Mouse (Mus musculus) midbrain, embryonic 13.5 days (tissue): Measurements from ENCODE around the gene Zfp821. TPM values are rescaled to one million over a fixed set of nuclear protein-coding genes. Genes with fewer than 3 reads are reported as not detected.
A peak's percentile ranks its signal among the peaks of the same experiment; 100 is the strongest.

Experiments
- ATAC-seq: fragments of 200-750 bp; cut with Nextera tagmentation; 2 replicates; pipeline ENCODE4 v1.8.0; 2017; ENCODE audit warnings: mild to moderate bottlenecking, moderate TSS enrichment, moderate library complexity
- H3K27ac ChIP-seq: fragments of 300-500 bp; sonication (generic); 2 replicates; pipeline ENCODE4 v1.5.1; 2015; ENCODE audit warnings: inconsistent platforms, mild to moderate bottlenecking, moderate library complexity
- H3K27me3 ChIP-seq: fragments of 300-500 bp; sonication (generic); 2 replicates; pipeline ENCODE4 v1.6.1; 2015; ENCODE audit warnings: mild to moderate bottlenecking, inconsistent platforms
- H3K36me3 ChIP-seq: fragments of 300-500 bp; sonication (generic); 2 replicates; pipeline ENCODE4 v1.6.1; 2015; ENCODE audit warnings: mild to moderate bottlenecking, inconsistent platforms
- H3K4me1 ChIP-seq: fragments of 300-500 bp; sonication (generic); replicated peaks from 2 replicates; pipeline ENCODE4 v1.6.1; 2015; ENCODE audit warnings: inconsistent platforms
- H3K4me2 ChIP-seq: fragments of 300-500 bp; sonication (generic); replicated peaks from 2 replicates; pipeline ENCODE4 v1.6.1; 2015; ENCODE audit warnings: moderate library complexity, mild to moderate bottlenecking, inconsistent platforms
- H3K4me3 ChIP-seq: fragments of 300-500 bp; sonication (generic); replicated peaks from 2 replicates; pipeline ENCODE4 v1.5.1; 2015; ENCODE audit warnings: mild to moderate bottlenecking, inconsistent platforms
- H3K9ac ChIP-seq: fragments of 300-500 bp; sonication (generic); replicated peaks from 2 replicates; pipeline ENCODE4 v1.6.1; 2015; ENCODE audit warnings: mild to moderate bottlenecking, inconsistent platforms
- H3K9me3 ChIP-seq: fragments of 300-500 bp; sonication (generic); 2 replicates; pipeline ENCODE4 v1.6.1; 2016; ENCODE audit warnings: mild to moderate bottlenecking, inconsistent platforms
- WGBS: fragments of 180-500 bp; shearing (Covaris S2); methylation state at CpG from one replicate; pipeline ENCODE4 v1.1.7; 2015; 5-methylcytosine and 5-hydroxymethylcytosine counted together
- polyA plus RNA-seq: library from polyadenylated mRNA; unstranded; fragments of >200 nt; fragmentation: Nextera tagmentation; extraction: Ambion mirVana; gene quantifications from 2 replicates; pipeline ENCODE4 v1.2.1, GENCODE M21; 2015

Zfp821 gene
- polyA plus RNA-seq = 80.2 and 85.4 TPM in 2 replicates

DNA sequence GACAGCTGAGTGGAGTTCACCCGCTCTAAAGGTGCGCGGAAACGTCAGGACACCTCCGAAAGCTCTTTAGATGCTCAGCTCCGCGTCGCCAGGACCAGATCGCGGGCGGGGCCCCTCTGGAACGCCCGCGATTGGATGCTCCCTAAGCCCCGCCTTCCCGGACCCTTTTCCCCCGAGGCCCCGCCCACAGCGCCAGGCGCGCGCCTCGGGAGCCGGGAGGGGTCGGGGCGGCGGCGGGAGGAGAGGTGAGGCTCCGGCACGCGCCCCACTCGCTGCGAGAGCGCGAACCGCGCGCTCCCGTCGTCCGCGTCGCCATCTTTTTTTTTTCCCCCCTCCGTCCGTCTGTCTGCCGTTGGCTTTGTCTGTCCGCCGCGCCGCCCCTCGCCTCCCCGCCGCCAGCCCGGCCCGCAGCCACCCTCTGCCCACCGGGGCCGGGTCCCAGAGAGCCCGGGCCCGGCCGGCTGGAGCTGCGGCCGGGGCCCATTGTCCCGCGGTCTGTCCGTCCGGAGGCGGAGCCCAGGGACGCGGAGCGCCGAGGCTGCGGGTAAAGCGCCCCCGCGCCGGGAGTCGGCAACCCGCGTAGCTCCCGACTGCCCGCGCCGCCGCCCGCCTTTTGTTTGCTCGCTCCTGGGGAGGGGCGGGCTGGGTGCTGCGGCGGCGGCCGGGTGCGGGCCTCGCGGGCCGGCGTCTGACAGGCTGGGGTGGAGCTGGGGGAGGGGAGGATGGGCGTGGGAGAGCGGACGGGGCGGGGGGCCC lies at the start of gene Zfp821:
TSS of gene Zfp821 (plus strand) at position 227 of the 756 bp plus-strand sequence.
- peak; percentile 89 for ATAC-seq
- 0% methylated on average over 39 of the region's 100 CpGs for WGBS
- H3K27me3 ChIP-seq = peaks cover 10% of the 10 kb centered on the region
- peak within 1 kb of the TSS; percentile 94 for H3K4me3 ChIP-seq
- H3K4me1 ChIP-seq = peaks cover 38% of the 10 kb centered on the region
- H3K27ac ChIP-seq = peak within 1 kb of the TSS; percentile 95
- peaks cover 28% of the 10 kb centered on the region for H3K36me3 ChIP-seq
- peak within 1 kb of the TSS; percentile 79 for H3K4me2 ChIP-seq
- H3K9ac ChIP-seq = peak within 1 kb of the TSS; percentile 99
- H3K9me3 ChIP-seq = no peaks in the 10 kb centered on the region

GRCm38 (mm10) chr8:109656860-109657259 lies 48.5 kb upstream of the Zfp821 start:
- H3K4me3 ChIP-seq = no peak overlapping the region
- H3K36me3 ChIP-seq = no peaks in the 10 kb centered on the region
- no peak overlapping the region for H3K27ac ChIP-seq
- H3K27me3 ChIP-seq = no peaks in the 10 kb centered on the region
- ATAC-seq = no peak
- H3K4me2 ChIP-seq = no peak overlapping the region
- no peaks in the 10 kb centered on the region for H3K9me3 ChIP-seq
- H3K9ac ChIP-seq = no peak overlapping the region
- H3K4me1 ChIP-seq = no peaks in the 10 kb centered on the region
- WGBS = 92% methylated on average over 3 of the region's 3 CpGs

- Histone ChIP-seq H3K4me1 (no peaks in the 10 kb centered on the region), H3K4me3 (no peak overlapping the region), H3K27me3 (no peaks in the 10 kb centered on the region), H3K4me2 (no peak overlapping the region), H3K27ac (no peak overlapping the region), H3K9ac (no peak overlapping the region), H3K9me3 (no peaks in the 10 kb centered on the region), H3K36me3 (peaks cover 8% of the 10 kb centered on the region)
- ATAC-seq = no peak
- WGBS = 91% methylated on average over 3 of the region's 3 CpGs
Observed at GRCm38 (mm10) chr8:109662328-109662727, 43.0 kb upstream of the Zfp821 start.

DNA sequence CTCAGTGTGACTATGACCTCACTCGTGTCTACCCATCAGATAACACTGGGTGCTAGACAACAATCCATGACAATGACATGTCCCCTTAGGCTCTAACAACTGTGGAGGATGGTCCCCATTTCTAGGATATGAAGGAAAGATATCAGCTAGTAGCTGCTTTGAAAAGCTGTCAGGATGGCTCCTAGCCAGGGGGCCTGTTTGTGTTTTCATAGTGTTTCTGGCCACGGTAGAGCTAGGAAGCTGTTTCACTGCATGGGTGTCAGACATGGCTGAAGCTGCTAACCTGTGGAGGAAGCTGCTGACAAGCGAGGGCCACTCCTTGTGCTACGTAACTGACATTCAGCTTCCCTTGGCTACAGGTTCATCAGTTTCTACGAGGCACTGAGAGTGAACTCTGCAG lies 38.7 kb upstream of the Zfp821 start:
- H3K27me3 ChIP-seq = no peaks in the 10 kb centered on the region
- H3K4me3 ChIP-seq = no peak overlapping the region
- WGBS = 89% methylated on average over 5 of the region's 5 CpGs
- H3K9me3 ChIP-seq = no peaks in the 10 kb centered on the region
- H3K36me3 ChIP-seq = peaks cover 49% of the 10 kb centered on the region
- no peak overlapping the region for H3K9ac ChIP-seq
- H3K4me1 ChIP-seq = no peaks in the 10 kb centered on the region
- no peak overlapping the region for H3K4me2 ChIP-seq
- no peak overlapping the region for H3K27ac ChIP-seq
- no peak for ATAC-seq

DNA sequence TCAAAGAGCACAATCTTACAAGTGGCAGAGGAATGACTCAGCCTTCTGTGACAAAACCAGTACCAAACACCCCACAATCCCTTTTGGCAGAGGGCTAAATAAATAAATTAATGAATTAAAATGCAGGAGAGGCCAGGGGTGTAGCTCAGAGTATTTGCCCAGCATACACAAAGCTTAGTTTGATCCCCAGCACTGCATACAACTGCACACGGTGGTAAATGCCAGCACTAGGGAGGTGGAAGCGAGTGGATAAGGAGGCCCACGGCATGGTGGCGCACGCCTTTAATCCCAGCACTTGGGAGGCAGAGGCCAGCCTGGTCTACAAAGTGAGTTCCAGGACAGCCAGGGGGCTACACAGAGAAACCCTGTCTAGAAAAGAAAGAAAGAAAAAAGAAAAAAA lies 32.7 kb upstream of the Zfp821 start:
- no peaks in the 10 kb centered on the region for H3K9me3 ChIP-seq
- H3K36me3 ChIP-seq = peaks cover 97% of the 10 kb centered on the region
- no peak overlapping the region for H3K4me3 ChIP-seq
- no peaks in the 10 kb centered on the region for H3K4me1 ChIP-seq
- no peak overlapping the region for H3K27ac ChIP-seq
- no peak overlapping the region for H3K9ac ChIP-seq
- ATAC-seq = no peak
- no peak overlapping the region for H3K4me2 ChIP-seq
- 89% methylated on average over 5 of the region's 5 CpGs for WGBS
- H3K27me3 ChIP-seq = no peaks in the 10 kb centered on the region

DNA sequence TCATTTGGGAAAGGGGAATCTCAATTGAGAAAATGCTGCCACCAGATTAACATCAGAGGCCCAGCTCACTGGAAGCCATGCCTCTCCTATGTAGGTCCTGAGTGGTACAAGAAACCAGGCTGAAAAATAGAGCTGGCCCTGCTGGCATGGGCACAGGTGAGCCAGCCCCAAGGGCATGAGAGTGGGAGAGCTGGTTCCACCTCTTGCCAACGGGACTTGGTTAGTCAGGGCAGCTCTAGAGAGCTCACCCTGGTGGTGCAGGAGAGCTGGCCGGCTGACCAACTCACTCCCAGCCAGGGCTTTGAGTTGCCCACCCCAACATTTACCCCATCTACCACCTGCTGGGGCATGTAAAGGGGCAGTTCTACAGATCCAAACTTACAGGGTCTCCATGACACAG lies 31.8 kb upstream of the Zfp821 start:
- Histone ChIP-seq H3K4me3 (no peak overlapping the region), H3K4me2 (no peak overlapping the region), H3K36me3 (peaks cover 97% of the 10 kb centered on the region), H3K9me3 (no peaks in the 10 kb centered on the region), H3K9ac (no peak overlapping the region), H3K27me3 (no peaks in the 10 kb centered on the region), H3K27ac (no peak overlapping the region), H3K4me1 (no peaks in the 10 kb centered on the region)
- ATAC-seq = no peak
- WGBS = 98% methylated on average over 2 of the region's 2 CpGs

DNA sequence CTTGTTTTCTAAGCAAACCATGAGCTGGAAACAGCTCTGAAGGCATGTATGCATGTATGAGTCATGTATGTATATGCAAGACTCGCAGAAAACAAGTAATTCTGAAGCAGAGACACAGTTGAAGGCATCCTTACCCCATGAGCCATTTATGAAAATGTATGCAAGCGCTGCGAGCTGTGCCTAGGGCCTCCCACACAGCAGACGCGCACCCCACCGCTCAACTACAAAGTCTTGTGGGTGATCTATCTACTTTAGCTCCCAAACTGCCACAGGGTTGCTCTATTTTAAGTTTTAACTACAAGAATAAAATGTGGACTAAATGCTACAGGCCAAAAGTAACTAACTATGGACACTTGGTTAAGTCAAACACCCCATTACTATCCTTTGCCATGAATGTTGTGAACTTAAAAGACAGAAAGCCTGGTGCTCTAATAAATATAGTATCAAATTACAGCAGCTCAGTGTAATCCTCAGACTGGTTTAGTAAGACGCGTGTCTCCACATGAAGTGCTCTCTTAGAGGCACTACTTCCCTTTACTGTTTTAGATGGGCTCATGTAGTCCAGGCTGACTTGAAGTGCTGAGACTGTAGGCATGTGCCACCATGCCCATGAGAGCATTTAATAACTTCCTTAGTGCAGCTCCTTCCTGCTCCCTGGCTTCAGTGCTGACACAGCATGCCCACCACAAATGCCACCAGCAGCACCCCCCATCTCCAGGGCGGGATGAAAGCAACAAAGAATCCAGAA lies 29.3 kb upstream of the Zfp821 start:
- Histone ChIP-seq H3K4me1 (no peaks in the 10 kb centered on the region), H3K36me3 (peaks cover 94% of the 10 kb centered on the region), H3K9me3 (no peaks in the 10 kb centered on the region), H3K4me3 (no peak overlapping the region), H3K4me2 (no peak overlapping the region), H3K27ac (no peak overlapping the region), H3K27me3 (no peaks in the 10 kb centered on the region), H3K9ac (no peak overlapping the region)
- ATAC-seq = no peak
- WGBS = 95% methylated on average over 9 of the region's 9 CpGs

DNA sequence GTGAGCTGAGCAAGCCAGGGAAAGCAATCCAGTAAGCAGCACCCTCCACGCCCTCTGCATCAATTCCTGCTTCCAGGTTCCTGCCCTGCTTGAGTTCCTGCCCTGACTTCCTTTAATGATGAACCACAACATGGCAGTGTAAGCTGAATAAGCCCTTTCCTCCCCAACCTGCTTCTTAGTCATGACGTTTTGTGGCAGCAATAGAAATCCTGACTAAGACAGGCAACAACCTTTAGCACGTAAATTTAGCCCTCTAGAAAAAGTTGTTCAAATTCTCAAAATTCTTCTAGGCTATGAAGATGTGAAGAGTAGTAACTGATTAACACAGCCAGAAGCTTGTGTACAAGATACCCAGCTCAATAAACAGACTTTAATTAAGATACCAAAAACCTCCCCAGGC lies 23.8 kb upstream of the Zfp821 start:
- Histone ChIP-seq H3K27ac (no peak overlapping the region), H3K9me3 (no peaks in the 10 kb centered on the region), H3K4me3 (no peak overlapping the region), H3K4me1 (0 out of 2 replicates have a peak, but pooled peaks cover 10% of the 10 kb centered on the region), H3K9ac (no peak overlapping the region), H3K4me2 (no peak overlapping the region), H3K27me3 (no peaks in the 10 kb centered on the region), H3K36me3 (peaks cover 64% of the 10 kb centered on the region)
- ATAC-seq = no peak
- 85% methylated on average over 3 of the region's 3 CpGs for WGBS

GRCm38 (mm10) chr8:109682120-109682519 lies 23.2 kb upstream of the Zfp821 start:
- H3K27ac ChIP-seq = no peak overlapping the region
- H3K4me1 ChIP-seq = 0 out of 2 replicates have a peak, but pooled peaks cover 10% of the 10 kb centered on the region
- ATAC-seq = no peak
- WGBS = 96% methylated on average over 5 of the region's 5 CpGs
- no peaks in the 10 kb centered on the region for H3K27me3 ChIP-seq
- no peaks in the 10 kb centered on the region for H3K9me3 ChIP-seq
- H3K9ac ChIP-seq = no peak overlapping the region
- no peak overlapping the region for H3K4me2 ChIP-seq
- H3K36me3 ChIP-seq = peaks cover 60% of the 10 kb centered on the region
- no peak overlapping the region for H3K4me3 ChIP-seq

DNA sequence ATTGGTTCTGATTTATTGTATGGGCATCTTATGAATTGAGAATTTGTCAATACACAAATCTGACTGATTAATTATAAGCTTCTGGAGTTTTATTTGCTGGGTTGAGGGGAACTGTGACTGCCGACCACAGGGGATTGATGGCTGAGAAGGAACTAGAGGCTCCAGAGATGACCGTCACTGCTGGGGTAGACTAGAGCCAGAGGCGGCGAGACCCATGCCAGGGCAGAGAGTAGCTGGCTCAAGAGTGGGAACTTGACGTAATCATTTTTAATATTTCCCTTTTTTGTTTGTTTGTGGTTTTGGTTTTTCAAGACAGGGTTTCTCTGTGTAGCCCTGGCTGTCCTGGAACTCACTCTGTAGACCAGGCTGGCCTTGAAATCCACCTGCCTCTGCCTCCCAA lies 18.1 kb upstream of the Zfp821 start:
- 92% methylated on average over 5 of the region's 5 CpGs for WGBS
- Histone ChIP-seq H3K4me2 (no peak overlapping the region), H3K4me1 (peaks cover 30% of the 10 kb centered on the region), H3K9ac (no peak overlapping the region), H3K27me3 (no peaks in the 10 kb centered on the region), H3K27ac (no peak overlapping the region), H3K4me3 (no peak overlapping the region), H3K36me3 (peaks cover 13% of the 10 kb centered on the region), H3K9me3 (no peaks in the 10 kb centered on the region)
- no peak for ATAC-seq

- peaks cover 28% of the 10 kb centered on the region for H3K4me1 ChIP-seq
- 0 out of 2 replicates have a peak, but pooled peaks cover under 1% of the 10 kb centered on the region for H3K27me3 ChIP-seq
- H3K9ac ChIP-seq = peak overlapping the region; percentile 100
- peak overlapping the region; percentile 73 for H3K4me2 ChIP-seq
- peak overlapping the region; percentile 100 for H3K4me3 ChIP-seq
- no peaks in the 10 kb centered on the region for H3K36me3 ChIP-seq
- H3K9me3 ChIP-seq = no peaks in the 10 kb centered on the region
- 63% methylated on average over 5 of the region's 5 CpGs for WGBS
- no peak overlapping the region for H3K27ac ChIP-seq
- no peak for ATAC-seq
Observed at GRCm38 (mm10) chr8:109691769-109692168, 13.6 kb upstream of the Zfp821 start.

- Histone ChIP-seq H3K9me3 (no peaks in the 10 kb centered on the region), H3K9ac (peak overlapping the region; percentile 100), H3K4me1 (peaks cover 28% of the 10 kb centered on the region), H3K27me3 (0 out of 2 replicates have a peak, but pooled peaks cover 3% of the 10 kb centered on the region), H3K36me3 (no peaks in the 10 kb centered on the region), H3K4me3 (peak overlapping the region; percentile 100), H3K27ac (peak overlapping the region; percentile 87), H3K4me2 (peak overlapping the region; percentile 73)
- under 1% methylated on average over 38 of the region's 38 CpGs for WGBS
- ATAC-seq = peak; percentile 83
Observed at GRCm38 (mm10) chr8:109692443-109693145, 12.8 kb upstream of the Zfp821 start.
